Mouse (Mus musculus) forebrain, embryonic 12.5 days (tissue): ENCODE data around the gene Klf11. TPM values are rescaled to one million over a fixed set of nuclear protein-coding genes. Genes with fewer than 3 reads are reported as not detected.
"Not testable (repeated sequence)": the region's sequence is repeated elsewhere in the genome, so short reads cannot be mapped to it uniquely, and the experiment has no call there.

Source experiments
- ATAC-seq: fragments of 200-750 bp; cut with Nextera tagmentation; 2 replicates; pipeline ENCODE4 v1.8.0; 2017; ENCODE audit warnings: moderate TSS enrichment; ENCODE audit not compliant: low FRiP score
- H3K27ac ChIP-seq: fragments of 300-500 bp; sonication (generic); 2 replicates; pipeline ENCODE4 v1.5.1; 2016; ENCODE audit warnings: mild to moderate bottlenecking
- H3K27me3 ChIP-seq: fragments of 300-500 bp; sonication (generic); 2 replicates; pipeline ENCODE4 v1.6.1; 2016; ENCODE audit warnings: mild to moderate bottlenecking
- H3K36me3 ChIP-seq: fragments of 300-500 bp; sonication (generic); replicated peaks from 2 replicates; pipeline ENCODE4 v1.6.1; 2016; ENCODE audit warnings: mild to moderate bottlenecking
- H3K4me1 ChIP-seq: fragments of 300-500 bp; sonication (generic); 2 replicates; pipeline ENCODE4 v1.6.1; 2016
- H3K4me2 ChIP-seq: fragments of 300-500 bp; sonication (generic); 2 replicates; pipeline ENCODE4 v1.6.1; 2016; ENCODE audit warnings: mild to moderate bottlenecking, moderate library complexity
- H3K4me3 ChIP-seq: fragments of 300-500 bp; sonication (generic); replicated peaks from 2 replicates; pipeline ENCODE4 v1.5.1; 2016; ENCODE audit warnings: mild to moderate bottlenecking
- H3K9ac ChIP-seq: fragments of 300-500 bp; sonication (generic); 2 replicates; pipeline ENCODE4 v1.6.1; 2016; ENCODE audit warnings: mild to moderate bottlenecking
- H3K9me3 ChIP-seq: fragments of 300-500 bp; sonication (generic); 2 replicates; pipeline ENCODE4 v1.6.1; 2016
- WGBS: fragments of 180-500 bp; shearing (Covaris S2); methylation state at CpG from one replicate; pipeline ENCODE4 v1.1.7; 2016; 5-methylcytosine and 5-hydroxymethylcytosine counted together
- polyA plus RNA-seq: library from polyadenylated mRNA; unstranded; fragments of >200 nt; fragmentation: Nextera tagmentation; extraction: Ambion mirVana; gene quantifications from 2 replicates; pipeline ENCODE4 v1.2.1, GENCODE M21; 2016

Klf11 gene
- polyA plus RNA-seq, 1 experiment from 2014 or later = 15.4 TPM

GRCm38 (mm10) chr12:24696500-24697483, 45.7 kb downstream of the Klf11 start:
- no peaks in the 10 kb centered on the region for H3K9me3 ChIP-seq
- H3K27me3 ChIP-seq = peaks cover 4% of the 10 kb centered on the region; the same call in 1 of the 2 replicates
- 44% methylated on average over 16 of the region's 16 CpGs for WGBS
- H3K4me3 ChIP-seq = no peak overlapping the region
- H3K27ac ChIP-seq = no peak overlapping the region
- H3K4me2 ChIP-seq = no peak overlapping the region; the same call in 1 of the 2 replicates
- H3K4me1 ChIP-seq = peaks cover 3% of the 10 kb centered on the region; the same call in 1 of the 2 replicates
- no peaks in the 10 kb centered on the region for H3K36me3 ChIP-seq
- H3K9ac ChIP-seq = no peak overlapping the region
- peak; percentile 83; the same call in 1 of the 2 replicates for ATAC-seq

- H3K27ac ChIP-seq = no peak overlapping the region
- no peak overlapping the region for H3K4me3 ChIP-seq
- no peak overlapping the region; the same call in 1 of the 2 replicates for H3K4me2 ChIP-seq
- H3K27me3 ChIP-seq = peaks cover 4% of the 10 kb centered on the region; the same call in 1 of the 2 replicates
- no peak overlapping the region for H3K9ac ChIP-seq
- H3K9me3 ChIP-seq = no peaks in the 10 kb centered on the region
- 59% methylated on average over 8 of the region's 8 CpGs for WGBS
- H3K4me1 ChIP-seq = peaks cover 3% of the 10 kb centered on the region; the same call in 1 of the 2 replicates
- no peaks in the 10 kb centered on the region for H3K36me3 ChIP-seq
- ATAC-seq = peak; percentile 57; the same call in 1 of the 2 replicates
These were observed 46.6 kb downstream of the Klf11 start for GRCm38 (mm10) chr12:24697484-24698204.

- Histone ChIP-seq H3K9me3 (no peaks in the 10 kb centered on the region), H3K9ac (no peak overlapping the region), H3K36me3 (no peaks in the 10 kb centered on the region), H3K4me1 (peaks cover 3% of the 10 kb centered on the region; the same call in 1 of the 2 replicates), H3K27ac (no peak overlapping the region), H3K4me2 (no peak overlapping the region), H3K4me3 (no peak overlapping the region), H3K27me3 (peaks cover 4% of the 10 kb centered on the region; the same call in 1 of the 2 replicates)
- ATAC-seq = no peak
- 81% methylated on average over 3 of the region's 3 CpGs for WGBS
These were observed 47.4 kb downstream of the Klf11 start for GRCm38 (mm10) chr12:24698514-24698913.

GRCm38 (mm10) chr12:24699578-24699977, 48.5 kb downstream of the Klf11 start:
- H3K4me2 ChIP-seq = no peak overlapping the region
- H3K9me3 ChIP-seq = no peaks in the 10 kb centered on the region
- H3K36me3 ChIP-seq = no peaks in the 10 kb centered on the region
- 81% methylated on average over 10 of the region's 10 CpGs for WGBS
- H3K4me1 ChIP-seq = peaks cover 3% of the 10 kb centered on the region; the same call in 1 of the 2 replicates
- no peak for ATAC-seq
- H3K4me3 ChIP-seq = no peak overlapping the region
- H3K27ac ChIP-seq = no peak overlapping the region
- peaks cover 4% of the 10 kb centered on the region; the same call in 1 of the 2 replicates for H3K27me3 ChIP-seq
- no peak overlapping the region for H3K9ac ChIP-seq

- ATAC-seq, H3K27me3 ChIP-seq, H3K4me1 ChIP-seq, H3K9ac ChIP-seq, H3K4me2 ChIP-seq, H3K27ac ChIP-seq, H3K4me3 ChIP-seq, H3K36me3 ChIP-seq, H3K9me3 ChIP-seq: not testable (repeated sequence)
- WGBS = 89% methylated on average over 9 of the region's 9 CpGs
These were observed 50.5 kb downstream of the Klf11 start for GRCm38 (mm10) chr12:24701621-24702020.

- peaks cover 15% of the 10 kb centered on the region for H3K4me1 ChIP-seq
- no peaks in the 10 kb centered on the region for H3K36me3 ChIP-seq
- ATAC-seq = no peak
- no peaks in the 10 kb centered on the region for H3K9me3 ChIP-seq
- H3K4me3 ChIP-seq = no peak overlapping the region
- H3K27ac ChIP-seq = no peak overlapping the region
- no peak overlapping the region for H3K4me2 ChIP-seq
- H3K9ac ChIP-seq = no peak overlapping the region
- WGBS = 88% methylated on average over 3 of the region's 3 CpGs
- H3K27me3 ChIP-seq = no peaks in the 10 kb centered on the region
These were observed 51.9 kb downstream of the Klf11 start for GRCm38 (mm10) chr12:24703013-24703412.

- Histone ChIP-seq H3K9ac (no peak overlapping the region), H3K27me3 (no peaks in the 10 kb centered on the region), H3K4me2 (no peak overlapping the region), H3K9me3 (no peaks in the 10 kb centered on the region), H3K4me3 (no peak overlapping the region), H3K36me3 (peaks cover 4% of the 10 kb centered on the region; the same call in 1 of the 2 replicates), H3K4me1 (peaks cover 33% of the 10 kb centered on the region), H3K27ac (no peak overlapping the region)
- no peak for ATAC-seq
- WGBS = 82% methylated on average over 15 of the region's 15 CpGs
These were observed 54.6 kb downstream of the Klf11 start for GRCm38 (mm10) chr12:24705502-24706263.

GRCm38 (mm10) chr12:24706764-24707479, 55.8 kb downstream of the Klf11 start:
- H3K9ac ChIP-seq = peak overlapping the region; percentile 89
- peak overlapping the region; percentile 71 for H3K4me2 ChIP-seq
- peak; percentile 30; the same call in 1 of the 2 replicates for ATAC-seq
- H3K27ac ChIP-seq = peak overlapping the region; percentile 79; the same call in 1 of the 2 replicates
- under 1% methylated on average over 27 of the region's 27 CpGs for WGBS
- peaks cover 45% of the 10 kb centered on the region for H3K4me1 ChIP-seq
- H3K9me3 ChIP-seq = no peaks in the 10 kb centered on the region
- no peaks in the 10 kb centered on the region for H3K27me3 ChIP-seq
- peaks cover 16% of the 10 kb centered on the region for H3K36me3 ChIP-seq
- H3K4me3 ChIP-seq = peak overlapping the region; percentile 82

- H3K27me3 ChIP-seq = no peaks in the 10 kb centered on the region
- no peak; the same call in 1 of the 2 replicates for ATAC-seq
- peak overlapping the region; percentile 82 for H3K4me3 ChIP-seq
- H3K27ac ChIP-seq = peak overlapping the region; percentile 79; the same call in 1 of the 2 replicates
- WGBS = 0% methylated on average over 9 of the region's 9 CpGs
- no peaks in the 10 kb centered on the region for H3K9me3 ChIP-seq
- peaks cover 22% of the 10 kb centered on the region for H3K36me3 ChIP-seq
- peak overlapping the region; percentile 89 for H3K9ac ChIP-seq
- peaks cover 50% of the 10 kb centered on the region for H3K4me1 ChIP-seq
- peak overlapping the region; percentile 71 for H3K4me2 ChIP-seq
These were observed 56.4 kb downstream of the Klf11 start for GRCm38 (mm10) chr12:24707480-24707802.

- peak within 1 kb of the TSS; percentile 71 for H3K4me2 ChIP-seq
- under 1% methylated on average over 83 of the region's 83 CpGs for WGBS
- H3K36me3 ChIP-seq = peaks cover 29% of the 10 kb centered on the region
- H3K9me3 ChIP-seq = no peaks in the 10 kb centered on the region
- peak; percentile 92 for ATAC-seq
- no peaks in the 10 kb centered on the region for H3K27me3 ChIP-seq
- peak within 1 kb of the TSS; percentile 89 for H3K9ac ChIP-seq
- H3K4me3 ChIP-seq = peak within 1 kb of the TSS; percentile 82
- peak within 1 kb of the TSS; percentile 79 for H3K27ac ChIP-seq
- H3K4me1 ChIP-seq = peaks cover 54% of the 10 kb centered on the region
These were observed 57.1 kb downstream of the Klf11 start, which contains the start of gene Rrm2 for GRCm38 (mm10) chr12:24707954-24708823. Rrm2 (plus strand) TSS chr12:24708241.
